Mouse (Mus musculus) left cerebral cortex, postnatal 36 days (tissue): ENCODE data around the gene Lamb1. TPM values are rescaled to one million over a fixed set of nuclear protein-coding genes. Genes with fewer than 3 reads are reported as not detected.

Experiments
- DNase-seq, 2 experiments: peaks; one replicate each; pipeline ENCODE4 v3.0.0; 2021 to 2022; ENCODE audit warnings: low spot score in 2 of 2, mixed read lengths in 1 of 2
- intact Hi-C: fragments of 180-260 bp; cut with DNase I; formaldehyde crosslinking; loops from one replicate; pipeline ENCODE4 v1.15.1; 2025
- total RNA-seq, 2 experiments: library from RNA; stranded (reverse); gene quantifications; 2 replicates each; pipeline ENCODE4 v1.2.3; 2021

Gene Lamb1
- total RNA-seq, 2 experiments from 2014 or later = 12.4 to 16.5 TPM

GRCm38 (mm10) chr12:31367721-31368120 is 102.7 kb downstream of the Lamb1 start:
- DNase-seq = no peak
- intact Hi-C loops = no loop called here

GRCm38 (mm10) chr12:31369118-31369517 is 104.1 kb downstream of the Lamb1 start:
- intact Hi-C loops = no loop called here
- DNase-seq = no peak

GRCm38 (mm10) chr12:31369656-31370055 is 104.6 kb downstream of the Lamb1 start:
- intact Hi-C loops = loop anchor here (10.0 kb wide), 3 partner anchors 95 to 555 kb away; partner anchors contain the start of gene Cbll1
- DNase-seq = no peak

GRCm38 (mm10) chr12:31374603-31375282 is 109.7 kb downstream of the Lamb1 start:
- intact Hi-C loops = loop anchor here (10.0 kb wide), 3 partner anchors 90 to 550 kb away; partner anchors contain the start of gene Cbll1
- DNase-seq = peak; percentile 42 to 55

GRCm38 (mm10) chr12:31375283-31375615 is 110.2 kb downstream of the Lamb1 start:
- DNase-seq = no peak
- intact Hi-C loops = loop anchor here (10.0 kb wide), 3 partner anchors 90 to 550 kb away; partner anchors contain the start of gene Cbll1

- DNase-seq = no peak
- intact Hi-C loops = loop anchor here (10.0 kb wide), 3 partner anchors 88 to 548 kb away; partner anchors contain the start of gene Cbll1
Measured at GRCm38 (mm10) chr12:31376326-31376950, 111.4 kb downstream of the Lamb1 start.

GRCm38 (mm10) chr12:31377241-31377640 is 112.2 kb downstream of the Lamb1 start:
- intact Hi-C loops = loop anchor here (10.0 kb wide), 3 partner anchors 88 to 548 kb away; partner anchors contain the start of gene Cbll1
- DNase-seq = no peak

Other genes starting within 250 kb of the Lamb1 start
- gene Fam110c, start 191.4 kb upstream of the Lamb1 start, total RNA-seq = under 1 TPM in 1 of 2 experiments, not detected in 1; 0.16 TPM
- gene Gm6993, start 24.5 kb upstream of the Lamb1 start, total RNA-seq = not detected
- 100 to 1,000 TPM; 107 to 108 TPM for gene Dld, start 86.2 kb downstream of the Lamb1 start, total RNA-seq
- gene Slc26a3, start 125.6 kb downstream of the Lamb1 start, total RNA-seq = under 1 TPM; 0.15 to 0.43 TPM
- gene Cbll1, start 234.4 kb downstream of the Lamb1 start, total RNA-seq = 10 to 100 TPM; 19.8 to 24.8 TPM